In genomic region chr13:41252141-41252540, GRCm38 (mm10) we compare ENCODE assay signal across 27 mouse cellular contexts. TPM values are rescaled to one million over a fixed set of nuclear protein-coding genes. Genes with fewer than 3 reads are reported as not detected.
DNase-seq lines count a peak whose midpoint lies in the region; ATAC-seq and TF ChIP-seq lines count a peak whose summit lies in the region.
"Had no signal": no experiment of that assay in that cellular context is flagged by ENCODE, and none has a peak within 500 bp of the region (broad histone marks: within the 10 kb centered on the region; RNA-seq: fewer than 3 reads in every experiment).

No protein-coding gene starts in this region.

- no peak overlapping the region; the same call in 1 of the 2 replicates for H3K4me2 ChIP-seq in liver, embryonic 11.5 days
- peak overlapping the region; percentile 8; the same call in 1 of the 2 replicates for H3K4me2 ChIP-seq in midbrain, embryonic 16.5 days (ENCODE audit: low read length)
- H3K4me2 ChIP-seq in midbrain, embryonic 13.5 days (replicated peaks) = no peak overlapping the region
- no peak overlapping the region for H3K4me2 ChIP-seq in liver, embryonic 16.5 days (ENCODE audit: low read depth, low read length)
- H3K4me2 ChIP-seq: embryonic facial prominence, embryonic 13.5 days; hindbrain, embryonic 12.5 days; limb, embryonic 15.5 days had no signal

- peak; percentile 32 for DNase-seq in liver, adult 2 months (ENCODE audit: extremely low read depth, low read depth, low spot score)
- no peak for DNase-seq in liver, embryonic 11.5 days (ENCODE audit: low spot score)
- DNase-seq in gastrocnemius, postnatal 14 days = no peak
- DNase-seq: adrenal gland, postnatal 14 days; cerebellum, adult 9-11 months; gastrocnemius, postnatal 36 days; heart, postnatal 14 days; kidney, adult 11 months; kidney, postnatal 10 days; layer of hippocampus, postnatal 36 days; right cerebral cortex, postnatal 25 days; thymus, postnatal 36 days had no signal

- WGBS in liver, adult 2 months = 81% methylated on average over 6 of the region's 6 CpGs
- 66% methylated on average over 6 of the region's 6 CpGs for WGBS in liver, embryonic 11.5 days
- 86% methylated on average over 6 of the region's 6 CpGs for WGBS in midbrain, embryonic 16.5 days
- 93% methylated on average over 6 of the region's 6 CpGs for WGBS in midbrain, embryonic 13.5 days
- WGBS in liver, embryonic 16.5 days (ENCODE audit: insufficient replicate concordance) = 71% methylated on average over 6 of the region's 6 CpGs

- H3K27me3 ChIP-seq in liver, adult 2 months (ENCODE audit: control insufficient read depth, insufficient read depth, low read length) = no peaks in the 10 kb centered on the region
- H3K27me3 ChIP-seq in liver, embryonic 11.5 days (replicated peaks; ENCODE audit: control insufficient read depth, insufficient read depth, low read length) = no peaks in the 10 kb centered on the region
- H3K27me3 ChIP-seq in midbrain, embryonic 16.5 days (ENCODE audit: control insufficient read depth, insufficient read depth, low read depth, low read length) = no peaks in the 10 kb centered on the region
- H3K27me3 ChIP-seq in midbrain, embryonic 13.5 days = no peaks in the 10 kb centered on the region
- H3K27me3 ChIP-seq in liver, embryonic 16.5 days (ENCODE audit: control insufficient read depth, insufficient read depth, low read depth, low read length) = no peaks in the 10 kb centered on the region
- H3K27me3 ChIP-seq: embryonic facial prominence, embryonic 13.5 days; hindbrain, embryonic 12.5 days; limb, embryonic 15.5 days; megakaryocyte, embryonic 14.5 days; Patski had no signal

- no peaks in the 10 kb centered on the region for H3K9me3 ChIP-seq in liver, embryonic 11.5 days (ENCODE audit: control insufficient read depth, low read length)
- no peaks in the 10 kb centered on the region for H3K9me3 ChIP-seq in midbrain, embryonic 16.5 days (replicated peaks; ENCODE audit: control insufficient read depth, low read length, poor library complexity, severe bottlenecking)
- no peaks in the 10 kb centered on the region for H3K9me3 ChIP-seq in midbrain, embryonic 13.5 days
- no peaks in the 10 kb centered on the region for H3K9me3 ChIP-seq in liver, embryonic 16.5 days (replicated peaks; ENCODE audit: control insufficient read depth, low read length)
- H3K9me3 ChIP-seq: embryonic facial prominence, embryonic 13.5 days; hindbrain, embryonic 12.5 days; limb, embryonic 15.5 days; megakaryocyte, embryonic 14.5 days had no signal

- no peaks in the 10 kb centered on the region for H3K36me3 ChIP-seq in liver, adult 2 months (ENCODE audit: control insufficient read depth, insufficient read depth, low read length)
- H3K36me3 ChIP-seq in liver, embryonic 11.5 days (ENCODE audit: control insufficient read depth, insufficient read depth, low read length) = no peaks in the 10 kb centered on the region
- H3K36me3 ChIP-seq in midbrain, embryonic 16.5 days (ENCODE audit: control insufficient read depth, insufficient read depth, low read length) = no peaks in the 10 kb centered on the region
- H3K36me3 ChIP-seq in midbrain, embryonic 13.5 days = no peaks in the 10 kb centered on the region
- no peaks in the 10 kb centered on the region for H3K36me3 ChIP-seq in liver, embryonic 16.5 days (ENCODE audit: control insufficient read depth, insufficient read depth)
- H3K36me3 ChIP-seq: embryonic facial prominence, embryonic 13.5 days; hindbrain, embryonic 12.5 days; limb, embryonic 15.5 days had no signal

- no peak for ATAC-seq in liver, embryonic 11.5 days (replicated peaks; ENCODE audit: low FRiP score)
- ATAC-seq in midbrain, embryonic 16.5 days = no peak
- no peak for ATAC-seq in midbrain, embryonic 13.5 days
- ATAC-seq in liver, embryonic 16.5 days (ENCODE audit: low read depth) = no peak
- ATAC-seq in erythroblast, adult 5-6 weeks (replicated peaks; ENCODE audit: low FRiP score, poor library complexity, severe bottlenecking) = no peak
- ATAC-seq: forebrain, embryonic 16.5 days; Patski had no signal

- H3K4me3 ChIP-seq in liver, adult 2 months (ENCODE audit: insufficient read depth, low read depth, low read length) = no peak overlapping the region
- H3K4me3 ChIP-seq in liver, embryonic 11.5 days (ENCODE audit: low read depth, low read length) = no peak overlapping the region
- no peak overlapping the region for H3K4me3 ChIP-seq in midbrain, embryonic 16.5 days (ENCODE audit: low read depth, low read length)
- no peak overlapping the region for H3K4me3 ChIP-seq in midbrain, embryonic 13.5 days (replicated peaks)
- H3K4me3 ChIP-seq in liver, embryonic 16.5 days (ENCODE audit: low read depth, low read length) = no peak overlapping the region
- H3K4me3 ChIP-seq: embryonic facial prominence, embryonic 13.5 days; hindbrain, embryonic 12.5 days; limb, embryonic 15.5 days; megakaryocyte, embryonic 14.5 days had no signal

- intact Hi-C loops in gastrocnemius, postnatal 14 days (cut with DNase I; ENCODE audit: low total_unique reads) = no loop called here

- no peak overlapping the region for H3K9ac ChIP-seq in liver, adult 2 months (ENCODE audit: low read depth, low read length)
- H3K9ac ChIP-seq in liver, embryonic 11.5 days (ENCODE audit: low read depth, low read length) = no peak overlapping the region
- H3K9ac ChIP-seq in midbrain, embryonic 16.5 days (ENCODE audit: low read depth, low read length) = no peak overlapping the region
- H3K9ac ChIP-seq in midbrain, embryonic 13.5 days (replicated peaks) = no peak overlapping the region
- H3K9ac ChIP-seq in liver, embryonic 16.5 days (ENCODE audit: low read depth, low read length) = no peak overlapping the region
- H3K9ac ChIP-seq: embryonic facial prominence, embryonic 13.5 days; hindbrain, embryonic 12.5 days; limb, embryonic 15.5 days had no signal

- TF ChIP-seq POLR2A in liver, adult 2 months (IDR thresholded peaks at IDR 0.05; ENCODE audit: extremely low read depth, insufficient read depth, low read length) = no peak

- H3K4me1 ChIP-seq in liver, adult 2 months (ENCODE audit: control insufficient read depth, insufficient read depth, low read length) = peaks cover 12% of the 10 kb centered on the region
- H3K4me1 ChIP-seq in liver, embryonic 11.5 days (replicated peaks; ENCODE audit: control insufficient read depth, insufficient read depth, low read length) = peaks cover 12% of the 10 kb centered on the region
- H3K4me1 ChIP-seq in midbrain, embryonic 16.5 days (ENCODE audit: control insufficient read depth, insufficient read depth, low read length) = peaks cover 13% of the 10 kb centered on the region
- peaks cover 23% of the 10 kb centered on the region for H3K4me1 ChIP-seq in midbrain, embryonic 13.5 days (replicated peaks)
- peaks cover 15% of the 10 kb centered on the region for H3K4me1 ChIP-seq in liver, embryonic 16.5 days (ENCODE audit: control insufficient read depth, low read depth, low read length)
- H3K4me1 ChIP-seq: limb, embryonic 15.5 days had no signal

- H3K79me2 ChIP-seq in liver, adult 2 months (ENCODE audit: control insufficient read depth, insufficient read depth, low read length) = peaks cover 27% of the 10 kb centered on the region

- TF ChIP-seq CTCF in liver, adult 2 months (IDR thresholded peaks at IDR 0.05; ENCODE audit: low read depth, low read length) = no peak

- no peak overlapping the region for H3K27ac ChIP-seq in liver, adult 2 months (replicated peaks; ENCODE audit: insufficient read depth, low read depth, low read length)
- no peak overlapping the region; the same call in 1 of the 2 replicates for H3K27ac ChIP-seq in liver, embryonic 11.5 days (ENCODE audit: low read depth, low read length)
- H3K27ac ChIP-seq in midbrain, embryonic 16.5 days (ENCODE audit: low read length) = no peak overlapping the region
- no peak overlapping the region for H3K27ac ChIP-seq in midbrain, embryonic 13.5 days
- H3K27ac ChIP-seq in liver, embryonic 16.5 days (ENCODE audit: low read length) = peak overlapping the region; percentile 6
- H3K27ac ChIP-seq: embryonic facial prominence, embryonic 13.5 days; hindbrain, embryonic 12.5 days; limb, embryonic 15.5 days had no signal

RNA-seq across cellular contexts. Expression of gene Smim13, which starts 2.5 kb away (rescaled TPM):
- total RNA-seq in liver, adult 2 months (2014; rRNA removed) = 14.6 and 20.7 TPM in 2 replicates
- polyA plus RNA-seq in liver, adult 2 months (2012; rRNA removed) = 5.1 and 5.2 TPM in 2 replicates
- 12.6 and 16.9 TPM in 2 replicates for polyA plus RNA-seq in liver, embryonic 11.5 days (2014; fragmentation: Nextera tagmentation; extraction: Ambion mirVana)
- polyA plus RNA-seq in midbrain, embryonic 16.5 days (2015; fragmentation: Nextera tagmentation; extraction: Ambion mirVana) = 25.9 and 27.2 TPM in 2 replicates
- 15.5 and 16.2 TPM in 2 replicates for polyA plus RNA-seq in midbrain, embryonic 13.5 days (2015; fragmentation: Nextera tagmentation; extraction: Ambion mirVana)
- polyA plus RNA-seq in liver, embryonic 16.5 days (2015; fragmentation: Nextera tagmentation; extraction: Ambion mirVana) = 4.5 and 4.8 TPM in 2 replicates
- total RNA-seq in gastrocnemius, postnatal 14 days (2021) = 10 to 100 TPM; 24.5 to 26.6 TPM
- total RNA-seq in erythroblast, adult 5-6 weeks (2015; ENCODE audit: low replicate concordance) = 3.1 and 5.6 TPM in 2 replicates
- total RNA-seq in erythroblast, adult 5-6 weeks (2017; ENCODE audit: low replicate concordance) = 3.8 and 4.5 TPM in 2 replicates

RNA-seq across cellular contexts. Expression of gene Gm17364, which starts 21.6 kb away (rescaled TPM):
- not detected in 2 replicates for total RNA-seq in liver, adult 2 months (2014; rRNA removed)
- not detected in 2 replicates for polyA plus RNA-seq in liver, adult 2 months (2012; rRNA removed)
- polyA plus RNA-seq in liver, embryonic 11.5 days (2014; fragmentation: Nextera tagmentation; extraction: Ambion mirVana) = not detected in 2 replicates
- polyA plus RNA-seq in midbrain, embryonic 16.5 days (2015; fragmentation: Nextera tagmentation; extraction: Ambion mirVana) = not detected in 2 replicates
- polyA plus RNA-seq in midbrain, embryonic 13.5 days (2015; fragmentation: Nextera tagmentation; extraction: Ambion mirVana) = not detected in 2 replicates
- polyA plus RNA-seq in liver, embryonic 16.5 days (2015; fragmentation: Nextera tagmentation; extraction: Ambion mirVana) = not detected in 2 replicates
- total RNA-seq in gastrocnemius, postnatal 14 days (2021) = not detected
- total RNA-seq in erythroblast, adult 5-6 weeks (2015; ENCODE audit: low replicate concordance) = not detected in 2 replicates
- total RNA-seq in erythroblast, adult 5-6 weeks (2017; ENCODE audit: low replicate concordance) = not detected in 2 replicates
- total RNA-seq: adrenal gland, postnatal 14 days; gastrocnemius, postnatal 36 days; heart, postnatal 14 days; layer of hippocampus, adult 18-20 months; layer of hippocampus, postnatal 36 days; left cerebral cortex, postnatal 25 days; midbrain, postnatal 0 days; neutrophil, adult 5-6 weeks had no signal
- polyA plus RNA-seq: brain, embryonic 14.5 days; embryonic facial prominence, embryonic 13.5 days; forebrain, embryonic 16.5 days; hindbrain, embryonic 12.5 days; limb, embryonic 15.5 days; midbrain, postnatal 0 days; Patski had no signal

RNA-seq across cellular contexts. Expression of gene Elovl2, which starts 31.9 kb away (rescaled TPM):
- total RNA-seq in liver, adult 2 months (2014; rRNA removed) = 287 and 443 TPM in 2 replicates
- polyA plus RNA-seq in liver, adult 2 months (2012; rRNA removed) = 157 and 182 TPM in 2 replicates
- 32.5 and 38.1 TPM in 2 replicates for polyA plus RNA-seq in liver, embryonic 11.5 days (2014; fragmentation: Nextera tagmentation; extraction: Ambion mirVana)
- polyA plus RNA-seq in midbrain, embryonic 16.5 days (2015; fragmentation: Nextera tagmentation; extraction: Ambion mirVana) = 40.9 and 42.3 TPM in 2 replicates
- 42.7 and 43.6 TPM in 2 replicates for polyA plus RNA-seq in midbrain, embryonic 13.5 days (2015; fragmentation: Nextera tagmentation; extraction: Ambion mirVana)
- 47.5 and 50.6 TPM in 2 replicates for polyA plus RNA-seq in liver, embryonic 16.5 days (2015; fragmentation: Nextera tagmentation; extraction: Ambion mirVana)
- under 1 TPM; 0.16 to 0.18 TPM for total RNA-seq in gastrocnemius, postnatal 14 days (2021)
- not detected in 2 replicates for total RNA-seq in erythroblast, adult 5-6 weeks (2015; ENCODE audit: low replicate concordance)
- not detected in 2 replicates for total RNA-seq in erythroblast, adult 5-6 weeks (2017; ENCODE audit: low replicate concordance)
- total RNA-seq: neutrophil, adult 5-6 weeks had no signal
- polyA plus RNA-seq: Patski had no signal
